Mouse (Mus musculus): ENCODE data around the gene Scamp3. TPM values are rescaled to one million over a fixed set of nuclear protein-coding genes. Genes with fewer than 3 reads are reported as not detected.

The Scamp3 gene
- total and polyA plus RNA-seq, 2 experiments from 2014 or later: 77.5 to 139 TPM

DNA sequence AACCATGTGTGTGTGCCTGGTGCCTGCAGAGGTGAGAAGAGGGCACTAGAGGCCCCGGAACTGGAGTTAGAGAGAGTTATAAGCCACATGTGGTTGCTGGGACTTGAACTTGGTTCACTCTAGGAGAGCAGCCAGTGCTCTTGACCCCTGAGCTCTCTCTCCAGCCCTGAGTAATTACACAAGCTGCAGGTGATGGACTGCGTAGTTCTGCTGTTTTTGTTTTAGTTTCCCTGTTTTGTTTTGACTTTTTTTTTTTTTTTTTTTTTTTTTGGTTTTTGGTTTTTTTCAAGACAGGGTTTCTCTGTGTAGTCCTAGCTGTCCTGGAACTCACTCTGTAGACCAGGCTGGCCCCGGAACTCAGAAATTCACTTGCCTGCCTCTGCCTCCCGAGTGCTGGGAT lies 15.5 kb upstream of the Scamp3 start:
- no peak for TF ChIP-seq CTCF (IDR thresholded peaks at IDR 0.05; ENCODE audit: low read depth)
- H3K9ac ChIP-seq (replicated peaks; ENCODE audit: low read length): no peak overlapping the region
- no peak overlapping the region for H3K4me2 ChIP-seq (ENCODE audit: low read depth, low read length)
- no peaks in the 10 kb centered on the region for H3K9me3 ChIP-seq (ENCODE audit: low read length)
- H3K4me3 ChIP-seq (ENCODE audit: low read length): no peak overlapping the region
- DNase-seq (ENCODE audit: low spot score) (no peak), ATAC-seq (no peak)
- no peaks in the 10 kb centered on the region for H3K27me3 ChIP-seq (ENCODE audit: insufficient read depth, low read length)
- peaks cover 19% of the 10 kb centered on the region for H3K4me1 ChIP-seq (ENCODE audit: insufficient read depth, low read length)
- no peak overlapping the region for H3K27ac ChIP-seq
- 82% methylated on average over 4 of the region's 4 CpGs for WGBS
- H3K36me3 ChIP-seq (ENCODE audit: insufficient read depth, low read length): 0 out of 2 replicates have a peak, but pooled peaks cover 1% of the 10 kb centered on the region

DNA sequence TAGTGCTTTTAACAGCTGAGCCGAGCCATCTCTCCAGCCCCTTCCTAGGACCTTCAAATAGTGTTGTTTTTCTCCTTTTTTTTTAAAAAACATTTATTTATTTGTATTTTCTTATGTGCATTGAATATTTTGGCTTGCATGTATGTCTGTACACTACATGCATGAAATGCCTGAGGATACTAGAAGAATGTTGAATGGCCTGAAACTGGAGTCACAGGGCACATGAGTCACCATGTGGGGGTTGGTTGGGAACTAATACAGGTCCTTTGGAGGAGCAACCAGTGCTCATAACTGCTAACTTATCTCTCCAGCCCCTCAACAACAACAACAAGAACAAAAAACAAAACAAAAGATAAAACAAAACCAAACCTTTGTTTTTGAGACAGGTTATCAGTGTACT lies 14.2 kb upstream of the Scamp3 start:
- 0 out of 2 replicates have a peak, but pooled peaks cover 7% of the 10 kb centered on the region for H3K36me3 ChIP-seq (ENCODE audit: insufficient read depth, low read length)
- H3K9ac ChIP-seq (replicated peaks; ENCODE audit: low read length): no peak overlapping the region
- H3K9me3 ChIP-seq (ENCODE audit: low read length): no peaks in the 10 kb centered on the region
- no peaks in the 10 kb centered on the region for H3K27me3 ChIP-seq (ENCODE audit: insufficient read depth, low read length)
- ATAC-seq (no peak), DNase-seq (ENCODE audit: low spot score) (no peak)
- peaks cover 17% of the 10 kb centered on the region for H3K4me1 ChIP-seq (ENCODE audit: insufficient read depth, low read length)
- H3K27ac ChIP-seq: no peak overlapping the region
- H3K4me2 ChIP-seq (ENCODE audit: low read depth, low read length): no peak overlapping the region
- no peak overlapping the region for H3K4me3 ChIP-seq (ENCODE audit: low read length)
- WGBS: 80% methylated on average over 1 of the region's 1 CpGs
- TF ChIP-seq CTCF (IDR thresholded peaks at IDR 0.05; ENCODE audit: low read depth): no peak

DNA sequence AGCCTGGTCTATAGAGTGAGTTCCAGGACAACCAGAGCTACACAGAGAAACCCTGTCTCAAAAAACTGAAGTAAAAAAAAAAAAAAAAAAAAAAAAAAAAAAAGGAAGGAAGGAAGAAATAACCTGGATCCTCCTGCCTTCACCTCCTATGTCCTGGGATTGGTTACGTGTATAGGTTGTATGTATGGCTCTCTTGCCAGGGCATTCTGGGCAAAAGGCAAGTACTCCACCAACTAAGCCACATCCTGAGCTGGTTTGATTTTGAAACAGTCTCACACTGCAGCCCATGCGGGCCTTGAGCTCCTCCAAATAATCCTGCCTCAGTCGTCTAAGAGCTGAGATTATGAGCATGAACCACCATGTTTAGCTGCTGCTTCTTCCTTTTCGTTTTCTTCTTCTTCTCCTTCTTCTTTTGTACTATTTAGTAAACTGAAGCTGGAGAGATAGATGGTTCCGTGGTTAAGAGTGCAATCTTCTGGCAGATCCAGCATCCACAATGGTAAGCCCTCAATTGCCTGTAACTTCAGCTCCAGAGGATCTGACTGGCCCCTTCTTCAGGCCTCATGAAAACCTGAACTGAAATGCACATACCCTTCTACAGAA lies 13.5 kb upstream of the Scamp3 start:
- no peaks in the 10 kb centered on the region for H3K27me3 ChIP-seq (ENCODE audit: insufficient read depth, low read length)
- TF ChIP-seq CTCF (IDR thresholded peaks at IDR 0.05; ENCODE audit: low read depth): no peak
- peaks cover 13% of the 10 kb centered on the region; the same call in 1 of the 2 replicates for H3K36me3 ChIP-seq (ENCODE audit: insufficient read depth, low read length)
- peak overlapping the region; percentile 76 for H3K4me2 ChIP-seq (ENCODE audit: low read depth, low read length)
- peaks cover 11% of the 10 kb centered on the region for H3K4me1 ChIP-seq (ENCODE audit: insufficient read depth, low read length)
- H3K4me3 ChIP-seq (ENCODE audit: low read length): peak overlapping the region; percentile 94
- WGBS: 74% methylated on average over 5 of the region's 5 CpGs
- H3K27ac ChIP-seq: peak overlapping the region; percentile 95; the same call in 1 of the 2 replicates
- DNase-seq (ENCODE audit: low spot score) (no peak), ATAC-seq (no peak)
- no peaks in the 10 kb centered on the region for H3K9me3 ChIP-seq (ENCODE audit: low read length)
- H3K9ac ChIP-seq (replicated peaks; ENCODE audit: low read length): peak overlapping the region; percentile 89

GRCm38 (mm10) chr3:89164506-89165267 lies 12.6 kb upstream of the Scamp3 start, which contains the start of gene Clk2:
Clk2 (plus strand) TSS chr3:89164795.
- ATAC-seq: peak; percentile 96

GRCm38 (mm10) chr3:89165268-89165870 lies 11.9 kb upstream of the Scamp3 start:
- Histone ChIP-seq H3K9ac (replicated peaks; ENCODE audit: low read length) (peak overlapping the region; percentile 89), H3K4me1 (ENCODE audit: insufficient read depth, low read length) (peaks cover 11% of the 10 kb centered on the region), H3K36me3 (ENCODE audit: insufficient read depth, low read length) (peaks cover 30% of the 10 kb centered on the region), H3K4me2 (ENCODE audit: low read depth, low read length) (peak overlapping the region; percentile 76), H3K4me3 (ENCODE audit: low read length) (peak overlapping the region; percentile 94), H3K27ac (peak overlapping the region; percentile 95), H3K27me3 (ENCODE audit: insufficient read depth, low read length) (no peaks in the 10 kb centered on the region), H3K9me3 (ENCODE audit: low read length) (no peaks in the 10 kb centered on the region)
- no peak for TF ChIP-seq CTCF (IDR thresholded peaks at IDR 0.05; ENCODE audit: low read depth)
- ATAC-seq (no peak), DNase-seq (ENCODE audit: low spot score) (no peak)
- WGBS: 30% methylated on average over 12 of the region's 12 CpGs

More at GRCm38 (mm10) chr3:89164506-89165267, 12.6 kb upstream of the Scamp3 start, which contains the start of gene Clk2:
- Histone ChIP-seq H3K9me3 (ENCODE audit: low read length) (no peaks in the 10 kb centered on the region), H3K27me3 (ENCODE audit: insufficient read depth, low read length) (no peaks in the 10 kb centered on the region), H3K36me3 (ENCODE audit: insufficient read depth, low read length) (peaks cover 23% of the 10 kb centered on the region), H3K4me1 (ENCODE audit: insufficient read depth, low read length) (peaks cover 11% of the 10 kb centered on the region), H3K27ac (peak within 1 kb of the TSS; percentile 95), H3K9ac (replicated peaks; ENCODE audit: low read length) (peak within 1 kb of the TSS; percentile 89), H3K4me2 (ENCODE audit: low read depth, low read length) (peak within 1 kb of the TSS; percentile 76), H3K4me3 (ENCODE audit: low read length) (peak within 1 kb of the TSS; percentile 94)
- DNase-seq (ENCODE audit: low spot score): peak; percentile 96
- under 1% methylated on average over 70 of the region's 79 CpGs for WGBS
- TF ChIP-seq CTCF (IDR thresholded peaks at IDR 0.05; ENCODE audit: low read depth): no peak

GRCm38 (mm10) chr3:89166945-89167344 lies 10.3 kb upstream of the Scamp3 start:
- Histone ChIP-seq H3K36me3 (ENCODE audit: insufficient read depth, low read length) (peaks cover 36% of the 10 kb centered on the region), H3K4me3 (ENCODE audit: low read length) (no peak overlapping the region), H3K9ac (replicated peaks; ENCODE audit: low read length) (no peak overlapping the region), H3K9me3 (ENCODE audit: low read length) (no peaks in the 10 kb centered on the region), H3K4me1 (ENCODE audit: insufficient read depth, low read length) (peaks cover 11% of the 10 kb centered on the region; the same call in 1 of the 2 replicates), H3K27ac (no peak overlapping the region), H3K27me3 (ENCODE audit: insufficient read depth, low read length) (no peaks in the 10 kb centered on the region), H3K4me2 (ENCODE audit: low read depth, low read length) (no peak overlapping the region)
- 94% methylated on average over 19 of the region's 19 CpGs for WGBS
- TF ChIP-seq CTCF (IDR thresholded peaks at IDR 0.05; ENCODE audit: low read depth): no peak
- ATAC-seq (no peak), DNase-seq (ENCODE audit: low spot score) (no peak)

Measured in hindbrain, postnatal 0 days (tissue).